Mouse (Mus musculus) CH12.LX (cell line): ENCODE results near the gene 4930523C07Rik. TPM values are rescaled to one million over a fixed set of nuclear protein-coding genes. Genes with fewer than 3 reads are reported as not detected.

Experiments
- DNase-seq: peaks from one replicate; pipeline ENCODE4 v3.0.0-alpha.2; 2013; ENCODE audit errors: extremely low read depth
- H3K27ac ChIP-seq: 2 replicates; pipeline ENCODE4 v1.5.1; 2012; ENCODE audit warnings: low read depth, mild to moderate bottlenecking, control low read depth, moderate library complexity; ENCODE audit not compliant: insufficient read depth
- H3K27me3 ChIP-seq: replicated peaks from 2 replicates; pipeline ENCODE3; 2012; ENCODE audit warnings: inconsistent platforms
- H3K36me3 ChIP-seq, 2 experiments: replicated peaks in 1 of 2; 2 replicates each; pipeline versions ENCODE3 to v1.6.1; 2012; ENCODE audit warnings: inconsistent platforms in 1 of 2, low read length in 1 of 2, mild to moderate bottlenecking in 1 of 2, mixed read lengths in 1 of 2, moderate library complexity in 1 of 2; ENCODE audit not compliant: control insufficient read depth in 1 of 2, insufficient read depth in 1 of 2
- H3K4me1 ChIP-seq, 2 experiments: 2 replicates each; pipeline ENCODE4 v1.6.1; 2012; ENCODE audit warnings: inconsistent platforms in 1 of 2, moderate library complexity in 1 of 2; ENCODE audit not compliant: insufficient read depth in 2 of 2, control insufficient read depth in 1 of 2
- H3K4me2 ChIP-seq: 2 replicates; pipeline ENCODE4 v1.6.1; 2012; ENCODE audit warnings: low read depth, mild to moderate bottlenecking, control low read depth; ENCODE audit not compliant: poor library complexity, insufficient read depth, severe bottlenecking
- H3K4me3 ChIP-seq, 3 experiments: fragments of 150-350 bp in 1 of 3; sonication (generic) in 1 of 3; replicated peaks in 1 of 3; 2 replicates each; pipeline versions ENCODE3 to v1.5.1; 2011 to 2012; ENCODE audit warnings: low read depth in 2 of 3, low read length in 2 of 3, mild to moderate bottlenecking in 2 of 3, moderate library complexity in 2 of 3, control low read depth in 1 of 3, improper control_type of control experiment in 1 of 3, inconsistent platforms in 1 of 3, mixed read lengths in 1 of 3; ENCODE audit not compliant: poor library complexity in 1 of 3
- H3K79me2 ChIP-seq: replicated peaks from 2 replicates; pipeline ENCODE4 v1.6.1; 2012; ENCODE audit warnings: mild to moderate bottlenecking, moderate library complexity; ENCODE audit not compliant: control insufficient read depth, poor library complexity, insufficient read depth, severe bottlenecking; ENCODE audit errors: extremely low read depth
- H3K9ac ChIP-seq: 2 replicates; pipeline ENCODE4 v1.6.1; 2012; ENCODE audit warnings: low read depth, mild to moderate bottlenecking, control low read depth, moderate library complexity; ENCODE audit not compliant: insufficient read depth
- H3K9me3 ChIP-seq: replicated peaks from 2 replicates; pipeline ENCODE3; 2012; ENCODE audit warnings: low read length, inconsistent platforms, mixed read lengths
- ELF1 ChIP-seq: IDR thresholded peaks from 2 replicates; pipeline ENCODE4 v1.6.1; 2014; ENCODE audit warnings: low read depth, mild to moderate bottlenecking, inconsistent platforms, low read length, improper control_type of control experiment
- ETS1 ChIP-seq: conservative IDR thresholded peaks from 2 replicates; pipeline ENCODE4 v1.6.1; 2012; ENCODE audit warnings: low read depth, mild to moderate bottlenecking, inconsistent platforms, low read length, improper control_type of control experiment, moderate library complexity
- GABPA ChIP-seq: IDR thresholded peaks from 2 replicates; pipeline ENCODE4 v1.6.1; 2012; ENCODE audit warnings: low read depth, low read length, improper control_type of control experiment, inconsistent platforms; ENCODE audit not compliant: insufficient replicate concordance
- IRF4 ChIP-seq: IDR thresholded peaks from 2 replicates; pipeline ENCODE4 v1.6.1; 2014; ENCODE audit warnings: low read depth, mild to moderate bottlenecking, inconsistent platforms, low read length, improper control_type of control experiment
- KAT2A ChIP-seq: IDR thresholded peaks from 2 replicates; pipeline ENCODE4 v1.6.1; 2012; ENCODE audit warnings: low read length, improper control_type of control experiment, inconsistent platforms; ENCODE audit not compliant: insufficient replicate concordance
- MAFK ChIP-seq: IDR thresholded peaks from 2 replicates; pipeline ENCODE4 v1.6.1; 2011; ENCODE audit warnings: low read length, improper control_type of control experiment; ENCODE audit not compliant: insufficient replicate concordance
- MAX ChIP-seq: IDR thresholded peaks from 2 replicates; pipeline ENCODE4 v1.6.1; 2011; ENCODE audit warnings: low read length, improper control_type of control experiment
- MEF2A ChIP-seq: IDR thresholded peaks from 2 replicates; pipeline ENCODE4 v1.6.1; 2014; ENCODE audit warnings: low read depth, mild to moderate bottlenecking, inconsistent platforms, low read length, improper control_type of control experiment, borderline replicate concordance
- MXI1 ChIP-seq: IDR thresholded peaks from 2 replicates; pipeline ENCODE4 v1.6.1; 2011; ENCODE audit warnings: mild to moderate bottlenecking, low read depth, low read length, improper control_type of control experiment
- MYC ChIP-seq: IDR thresholded peaks from 2 replicates; pipeline ENCODE4 v1.6.1; 2011; ENCODE audit warnings: low read depth, mild to moderate bottlenecking, improper control_type of control experiment, low read length
- NELFE ChIP-seq: IDR thresholded peaks from 2 replicates; pipeline ENCODE4 v1.6.1; 2011; ENCODE audit warnings: low read depth, low read length, improper control_type of control experiment
- NRF1 ChIP-seq: IDR thresholded peaks from 2 replicates; pipeline ENCODE4 v1.6.1; 2014; ENCODE audit warnings: low read depth, mild to moderate bottlenecking, inconsistent platforms, low read length, improper control_type of control experiment, moderate library complexity
- PAX5 ChIP-seq: IDR thresholded peaks from 2 replicates; pipeline ENCODE4 v1.6.1; 2012; ENCODE audit warnings: low read length, inconsistent platforms, mixed read lengths
- RCOR1 ChIP-seq: conservative IDR thresholded peaks from 2 replicates; pipeline ENCODE4 v1.6.1; 2012; ENCODE audit warnings: low read depth, mild to moderate bottlenecking, inconsistent platforms, low read length, improper control_type of control experiment
- SIN3A ChIP-seq: IDR thresholded peaks from 2 replicates; pipeline ENCODE4 v1.6.1; 2012; ENCODE audit warnings: low read length, improper control_type of control experiment, inconsistent platforms
- TBP ChIP-seq: conservative IDR thresholded peaks from 2 replicates; pipeline ENCODE4 v1.6.1; 2011; ENCODE audit warnings: low read depth, low read length, improper control_type of control experiment
- UBTF ChIP-seq: IDR thresholded peaks from 2 replicates; pipeline ENCODE4 v1.6.1; 2012; ENCODE audit warnings: low read depth, mild to moderate bottlenecking, inconsistent platforms, low read length, improper control_type of control experiment, moderate library complexity
- USF2 ChIP-seq: conservative IDR thresholded peaks from 2 replicates; pipeline ENCODE4 v1.6.1; 2011; ENCODE audit warnings: low read depth, low read length, improper control_type of control experiment
- ZC3H11A ChIP-seq: IDR thresholded peaks from 2 replicates; pipeline ENCODE4 v1.6.1; 2012; ENCODE audit warnings: low read depth, mild to moderate bottlenecking, inconsistent platforms, low read length, improper control_type of control experiment
- ZKSCAN1 ChIP-seq: IDR thresholded peaks from 2 replicates; pipeline ENCODE4 v1.6.1; 2012; ENCODE audit warnings: low read depth, inconsistent platforms, low read length, improper control_type of control experiment, borderline replicate concordance
- ZMIZ1 ChIP-seq: IDR thresholded peaks from 2 replicates; pipeline ENCODE4 v1.6.1; 2012; ENCODE audit warnings: low read depth, mild to moderate bottlenecking, inconsistent platforms, low read length, improper control_type of control experiment
- dilution Hi-C: fragments of 300-500 bp; cut with MboI; formaldehyde crosslinking; loops from 2 replicates; pipeline ENCODE4 v1.14.3; 2020; ENCODE audit warnings: low sequenced_read_pairs; ENCODE audit not compliant: extremely low pct_unique_long_range_greater_than_20kb, extremely low pct_ligation_motif_present
- in situ Hi-C: fragments of 300-500 bp; cut with MboI; formaldehyde crosslinking; loops from 3 replicates; pipeline ENCODE4 v1.14.3; 2019; ENCODE audit warnings: low sequenced_read_pairs, low pct_ligation_motif_present, low pct_unique_long_range_greater_than_20kb, mixed read lengths
- polyA plus RNA-seq: library from polyadenylated mRNA; unstranded; fragments of >175 nt; gene quantifications from 2 replicates; pipeline ENCODE4 v1.2.1, GENCODE M21; 2012; ENCODE audit warnings: low read depth; ENCODE audit not compliant: insufficient read length
- total RNA-seq, 2 experiments: library from RNA; depleted of rRNA; stranded (reverse); fragments of 300-350 nt in 1 of 2; fragments of >200 nt in 1 of 2; gene quantifications; 2 replicates each; pipeline ENCODE4 v1.2.3; 2012 to 2014

Gene 4930523C07Rik
- total and polyA plus RNA-seq, 3 experiments = 13.1 to 28.2 (median 18.0) TPM

- dilution Hi-C loops = no loop called here
- no peak overlapping the region for H3K9ac ChIP-seq
- TF ChIP-seq NELFE = no peak
- TF ChIP-seq GABPA = no peak
- TF ChIP-seq NRF1 = no peak
- TF ChIP-seq ZMIZ1 = no peak
- no peak for TF ChIP-seq MXI1
- TF ChIP-seq MEF2A = no peak
- no peak for TF ChIP-seq IRF4
- no peak for TF ChIP-seq RCOR1
- no peak for TF ChIP-seq ELF1
- no peak for TF ChIP-seq KAT2A
- no peak for TF ChIP-seq TBP
- no peak for TF ChIP-seq PAX5
- TF ChIP-seq MAFK = no peak
- no peak for TF ChIP-seq ZC3H11A
- no peak for TF ChIP-seq MYC
- TF ChIP-seq ZKSCAN1 = no peak
- no peak overlapping the region for H3K4me2 ChIP-seq
- peaks cover 8% of the 10 kb centered on the region for H3K9me3 ChIP-seq
- H3K4me1 ChIP-seq = peaks cover 0 to 9% of the 10 kb centered on the region in 2 experiments; a peak in 1 of 4 replicates
- H3K4me3 ChIP-seq = no peak overlapping the region
- no peaks in the 10 kb centered on the region for H3K79me2 ChIP-seq
- no peaks in the 10 kb centered on the region for H3K27me3 ChIP-seq
- DNase-seq = no peak
- H3K27ac ChIP-seq = no peak overlapping the region
- in situ Hi-C loops = loop anchor here (10.0 to 25.0 kb wide), 2 partner anchors 150 to 677 kb away; no protein-coding TSS in a partner anchor
- H3K36me3 ChIP-seq = peaks cover 3 to 38% of the 10 kb centered on the region in 2 experiments
Measured at GRCm38 (mm10) chr1:160064547-160065144, 20.5 kb downstream of the 4930523C07Rik start.

- DNase-seq = no peak
- no peak for TF ChIP-seq MEF2A
- no peak for TF ChIP-seq SIN3A
- TF ChIP-seq USF2 = no peak
- TF ChIP-seq UBTF = no peak
- TF ChIP-seq ETS1 = no peak
- no peak for TF ChIP-seq MXI1
- no peak for TF ChIP-seq MAX
- no peak for TF ChIP-seq MYC
- H3K27me3 ChIP-seq = no peaks in the 10 kb centered on the region
- H3K4me3 ChIP-seq = no peak overlapping the region
- H3K79me2 ChIP-seq = no peaks in the 10 kb centered on the region
- no peak overlapping the region for H3K9ac ChIP-seq
- H3K4me2 ChIP-seq = no peak overlapping the region
- no peak overlapping the region for H3K27ac ChIP-seq
- H3K4me1 ChIP-seq = no peaks in the 10 kb centered on the region
- no peaks in the 10 kb centered on the region for H3K9me3 ChIP-seq
- peaks cover 27 to 46% of the 10 kb centered on the region in 2 experiments for H3K36me3 ChIP-seq
- dilution Hi-C loops (no loop called here), in situ Hi-C loops (no loop called here)
Measured at GRCm38 (mm10) chr1:160078882-160079661, 34.9 kb downstream of the 4930523C07Rik start.
